Mouse (Mus musculus) limb, embryonic 11.5 days (tissue): ENCODE measurements around the gene Zfp575. TPM values are rescaled to one million over a fixed set of nuclear protein-coding genes. Genes with fewer than 3 reads are reported as not detected.

Experiments
- ATAC-seq: fragments of 200-750 bp; cut with Nextera tagmentation; 2 replicates; pipeline ENCODE4 v1.8.0; 2017; ENCODE audit warnings: low read depth; ENCODE audit not compliant: insufficient number of reproducible peaks, low FRiP score, low TSS enrichment
- DNase-seq: peaks from one replicate; pipeline ENCODE4 v3.0.0-alpha.2; 2015; ENCODE audit warnings: low spot score
- H3K27ac ChIP-seq: fragments of 300-500 bp; sonication (generic); replicated peaks from 2 replicates; pipeline ENCODE4 v1.5.1; 2014; ENCODE audit warnings: low read depth, mild to moderate bottlenecking, low read length
- H3K27me3 ChIP-seq: fragments of 300-500 bp; sonication (generic); 2 replicates; pipeline ENCODE4 v1.6.1; 2014; ENCODE audit warnings: mild to moderate bottlenecking, low read length, mixed read lengths; ENCODE audit not compliant: control insufficient read depth, insufficient read depth
- H3K36me3 ChIP-seq: fragments of 300-500 bp; sonication (generic); 2 replicates; pipeline ENCODE4 v1.6.1; 2014; ENCODE audit warnings: mild to moderate bottlenecking, low read length, moderate library complexity, mixed read lengths; ENCODE audit not compliant: control insufficient read depth, insufficient read depth
- H3K4me1 ChIP-seq: fragments of 300-500 bp; sonication (generic); 2 replicates; pipeline ENCODE4 v1.6.1; 2014; ENCODE audit warnings: low read length, mixed read lengths; ENCODE audit not compliant: control insufficient read depth, insufficient read depth
- H3K4me2 ChIP-seq: fragments of 300-500 bp; sonication (generic); 2 replicates; pipeline ENCODE4 v1.6.1; 2014; ENCODE audit warnings: low read depth, mild to moderate bottlenecking, moderate library complexity; ENCODE audit not compliant: severe bottlenecking
- H3K4me3 ChIP-seq: fragments of 300-500 bp; sonication (generic); 2 replicates; pipeline ENCODE4 v1.5.1; 2014; ENCODE audit warnings: low read depth, low read length
- H3K9ac ChIP-seq: fragments of 300-500 bp; sonication (generic); 2 replicates; pipeline ENCODE4 v1.6.1; 2014; ENCODE audit warnings: mild to moderate bottlenecking, low read length
- H3K9me3 ChIP-seq: fragments of 300-500 bp; sonication (generic); 2 replicates; pipeline ENCODE4 v1.6.1; 2016; ENCODE audit warnings: low read length; ENCODE audit not compliant: control insufficient read depth
- WGBS: fragments of 180-500 bp; shearing (Covaris S2); extraction: QIAGEN DNeasy Blood & Tissue Kit; methylation state at CpG from one replicate; pipeline ENCODE4 v1.1.7; 2014; 5-methylcytosine and 5-hydroxymethylcytosine counted together
- polyA plus RNA-seq: library from polyadenylated mRNA; unstranded; fragments of >200 nt; fragmentation: Nextera tagmentation; extraction: Ambion mirVana; gene quantifications from 2 replicates; pipeline ENCODE4 v1.2.1, GENCODE M21; 2014

Gene Zfp575
- polyA plus RNA-seq, 1 experiment from 2014 or later: 2.3 TPM

DNA sequence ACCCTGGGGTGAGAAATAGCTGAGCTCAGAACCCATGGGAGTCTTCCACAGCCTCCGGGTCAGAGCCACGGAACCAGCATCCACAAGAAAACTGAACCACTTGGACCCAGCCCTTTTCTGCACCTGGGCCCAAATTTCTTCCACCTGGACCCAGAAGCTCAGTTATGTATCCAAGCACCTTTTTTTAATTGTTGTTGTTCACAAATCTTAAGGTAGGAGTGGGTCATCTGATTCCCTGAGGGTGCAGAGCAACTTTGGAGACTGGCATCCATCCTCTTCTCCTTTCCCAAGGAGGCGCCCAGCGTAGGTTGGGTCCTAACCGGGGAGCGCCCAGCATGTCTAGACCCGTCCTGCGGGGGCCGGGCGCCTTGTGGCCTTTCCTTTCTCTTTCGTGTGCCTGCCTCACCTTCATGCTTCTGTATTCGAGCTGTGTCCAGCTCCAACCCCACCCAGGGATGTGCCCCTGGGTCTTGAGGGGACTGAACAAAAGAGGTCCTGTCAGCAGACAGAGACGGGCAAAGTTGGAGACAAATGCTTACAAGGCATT lies 41.3 kb downstream of the Zfp575 start, which contains the start of the genes Pinlyp and Xrcc1:
TSS of gene Pinlyp (minus strand) at position 51 of the 547 bp plus-strand sequence.
TSS of gene Xrcc1 (plus strand) at position 222 of the 547 bp plus-strand sequence.
- ATAC-seq: 0 out of 2 replicates have a peak, but pooled peaks have one; percentile 11
- peak within 1 kb of the TSS; percentile 90 for H3K4me3 ChIP-seq
- H3K9ac ChIP-seq: peak within 1 kb of the TSS; percentile 77
- H3K4me2 ChIP-seq: peak within 1 kb of the TSS; percentile 70
- H3K27ac ChIP-seq: 0 out of 2 replicates have a peak within 1 kb of the TSS, but pooled peaks have one; percentile 9
- peaks cover 9% of the 10 kb centered on the region for H3K4me1 ChIP-seq
- DNase-seq: peak; percentile 26
- H3K9me3 ChIP-seq: no peaks in the 10 kb centered on the region; the same call in 1 of the 2 replicates
- 36% methylated on average over 13 of the region's 13 CpGs for WGBS
- H3K27me3 ChIP-seq: no peaks in the 10 kb centered on the region
- H3K36me3 ChIP-seq: peaks cover 4% of the 10 kb centered on the region

GRCm38 (mm10) chr7:24544506-24544905 lies 42.9 kb downstream of the Zfp575 start:
- 84% methylated on average over 2 of the region's 2 CpGs for WGBS
- Histone ChIP-seq H3K27ac (no peak overlapping the region), H3K4me2 (no peak overlapping the region), H3K36me3 (peaks cover 4% of the 10 kb centered on the region), H3K9me3 (no peaks in the 10 kb centered on the region; the same call in 1 of the 2 replicates), H3K4me1 (peaks cover 9% of the 10 kb centered on the region), H3K9ac (no peak overlapping the region), H3K4me3 (no peak overlapping the region), H3K27me3 (no peaks in the 10 kb centered on the region)
- ATAC-seq (no peak), DNase-seq (no peak)

DNA sequence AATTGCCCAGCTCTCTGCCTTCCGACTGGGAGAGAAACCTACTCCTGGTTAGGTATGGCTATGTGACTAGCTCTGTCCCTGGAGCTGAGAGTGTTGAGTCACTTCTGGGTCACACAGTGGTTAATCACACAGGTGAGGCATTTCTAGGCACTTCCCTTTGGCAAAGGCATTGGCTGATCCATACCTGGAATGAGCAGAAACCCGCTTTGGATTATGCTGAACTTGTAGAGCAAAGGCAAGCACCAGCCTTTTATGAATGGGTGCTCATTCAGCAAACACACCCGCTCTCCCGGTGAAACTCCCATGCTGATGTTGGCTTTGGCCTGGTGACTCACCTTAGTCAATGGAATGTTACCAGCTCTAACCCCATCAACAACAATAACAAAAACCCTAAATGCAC lies 47.8 kb downstream of the Zfp575 start:
- H3K9me3 ChIP-seq: no peaks in the 10 kb centered on the region; the same call in 1 of the 2 replicates
- 94% methylated on average over 4 of the region's 4 CpGs for WGBS
- H3K4me1 ChIP-seq: no peaks in the 10 kb centered on the region
- no peak for DNase-seq
- no peak for ATAC-seq
- H3K4me3 ChIP-seq: no peak overlapping the region
- no peaks in the 10 kb centered on the region for H3K27me3 ChIP-seq
- H3K27ac ChIP-seq: no peak overlapping the region
- H3K36me3 ChIP-seq: no peaks in the 10 kb centered on the region
- H3K9ac ChIP-seq: no peak overlapping the region
- H3K4me2 ChIP-seq: no peak overlapping the region

GRCm38 (mm10) chr7:24538701-24539100 lies 48.7 kb downstream of the Zfp575 start:
- no peak overlapping the region for H3K9ac ChIP-seq

DNA sequence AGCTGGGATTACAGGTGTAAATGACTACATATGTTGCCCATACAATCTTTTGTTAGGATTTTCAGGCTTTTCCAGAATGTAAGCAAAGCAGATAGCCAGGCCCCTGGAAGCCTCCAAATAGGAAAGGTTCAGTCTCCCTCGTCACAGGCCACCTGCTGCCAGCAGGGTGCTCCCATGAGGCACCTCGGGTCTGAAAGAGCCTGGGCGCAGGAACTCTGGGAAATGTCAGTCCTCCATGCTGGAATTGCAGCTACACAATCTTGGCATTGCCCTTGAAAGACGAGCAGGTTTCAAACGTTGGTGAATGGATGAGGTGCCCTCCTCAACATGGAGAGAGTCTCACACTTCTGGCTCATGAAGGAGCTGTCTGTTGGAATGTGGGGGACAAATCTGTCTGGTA lies 49.3 kb downstream of the Zfp575 start:
- DNase-seq: no peak
- peaks cover 4% of the 10 kb centered on the region; the same call in 1 of the 2 replicates for H3K4me1 ChIP-seq
- no peak overlapping the region for H3K4me3 ChIP-seq
- 48% methylated on average over 5 of the region's 5 CpGs for WGBS
- H3K9me3 ChIP-seq: no peaks in the 10 kb centered on the region
- no peak for ATAC-seq
- peaks cover 6% of the 10 kb centered on the region for H3K36me3 ChIP-seq
- H3K4me2 ChIP-seq: no peak overlapping the region
- peaks cover 11% of the 10 kb centered on the region for H3K27me3 ChIP-seq
- H3K9ac ChIP-seq: no peak overlapping the region
- H3K27ac ChIP-seq: no peak overlapping the region

More at GRCm38 (mm10) chr7:24538701-24539100, 48.7 kb downstream of the Zfp575 start:
- Histone ChIP-seq H3K9me3 (no peaks in the 10 kb centered on the region), H3K27ac (no peak overlapping the region), H3K4me3 (no peak overlapping the region), H3K27me3 (peaks cover 6% of the 10 kb centered on the region), H3K36me3 (peaks cover 2% of the 10 kb centered on the region; the same call in 1 of the 2 replicates), H3K4me2 (no peak overlapping the region), H3K4me1 (peaks cover 4% of the 10 kb centered on the region; the same call in 1 of the 2 replicates)
- WGBS: 84% methylated on average over 5 of the region's 5 CpGs
- ATAC-seq (no peak), DNase-seq (no peak)

DNA sequence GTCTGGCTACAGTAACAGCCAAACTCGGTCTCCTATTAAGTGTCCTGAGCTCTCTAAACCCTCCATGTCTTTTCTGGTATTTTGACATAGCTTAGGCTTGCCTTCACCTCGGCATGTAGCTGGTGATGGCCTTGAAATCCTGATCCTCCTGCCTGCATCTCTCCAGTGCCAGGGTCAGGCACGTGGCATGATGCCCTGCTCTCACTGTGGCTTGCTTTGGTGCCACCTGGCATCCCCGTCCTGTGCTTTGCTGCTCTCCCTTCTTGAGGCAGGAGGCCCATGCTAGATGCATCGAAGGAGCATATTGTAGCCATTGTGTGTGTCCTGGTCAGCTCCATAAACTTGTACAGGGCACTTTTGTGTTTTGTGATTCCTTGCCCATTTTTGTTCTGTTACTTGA lies 49.9 kb downstream of the Zfp575 start:
- no peak overlapping the region for H3K9ac ChIP-seq
- H3K27ac ChIP-seq: no peak overlapping the region
- WGBS: 78% methylated on average over 5 of the region's 5 CpGs
- peaks cover 4% of the 10 kb centered on the region; the same call in 1 of the 2 replicates for H3K4me1 ChIP-seq
- DNase-seq: no peak
- H3K4me2 ChIP-seq: no peak overlapping the region
- H3K36me3 ChIP-seq: peaks cover 7% of the 10 kb centered on the region
- no peak overlapping the region for H3K4me3 ChIP-seq
- no peak for ATAC-seq
- no peaks in the 10 kb centered on the region for H3K9me3 ChIP-seq
- H3K27me3 ChIP-seq: peaks cover 13% of the 10 kb centered on the region

DNA sequence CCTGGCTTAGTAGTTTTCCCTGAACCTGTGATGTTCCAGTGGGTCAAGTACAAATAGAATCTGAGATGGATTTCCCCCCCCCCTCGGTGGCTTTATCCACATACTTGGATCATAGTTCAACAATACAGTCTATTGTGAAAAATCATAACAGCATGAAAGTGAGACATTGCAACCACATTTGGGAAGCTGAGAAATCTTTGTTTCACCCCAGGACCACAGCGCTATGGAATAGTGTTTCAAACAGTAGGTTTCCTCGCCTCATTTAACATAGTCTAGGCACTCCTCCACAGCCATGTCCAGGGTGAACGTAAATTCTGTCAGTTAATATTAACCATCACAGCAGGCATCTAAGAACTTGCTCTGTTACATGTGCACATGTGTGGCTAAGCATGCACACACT lies 50.4 kb downstream of the Zfp575 start:
- WGBS: 85% methylated on average over 4 of the region's 4 CpGs
- H3K4me3 ChIP-seq: no peak overlapping the region
- ATAC-seq: no peak
- peaks cover 7% of the 10 kb centered on the region for H3K36me3 ChIP-seq
- H3K4me2 ChIP-seq: no peak overlapping the region
- H3K4me1 ChIP-seq: peaks cover 8% of the 10 kb centered on the region
- H3K27ac ChIP-seq: no peak overlapping the region
- no peak for DNase-seq
- H3K9me3 ChIP-seq: no peaks in the 10 kb centered on the region
- peaks cover 13% of the 10 kb centered on the region for H3K27me3 ChIP-seq
- no peak overlapping the region for H3K9ac ChIP-seq

DNA sequence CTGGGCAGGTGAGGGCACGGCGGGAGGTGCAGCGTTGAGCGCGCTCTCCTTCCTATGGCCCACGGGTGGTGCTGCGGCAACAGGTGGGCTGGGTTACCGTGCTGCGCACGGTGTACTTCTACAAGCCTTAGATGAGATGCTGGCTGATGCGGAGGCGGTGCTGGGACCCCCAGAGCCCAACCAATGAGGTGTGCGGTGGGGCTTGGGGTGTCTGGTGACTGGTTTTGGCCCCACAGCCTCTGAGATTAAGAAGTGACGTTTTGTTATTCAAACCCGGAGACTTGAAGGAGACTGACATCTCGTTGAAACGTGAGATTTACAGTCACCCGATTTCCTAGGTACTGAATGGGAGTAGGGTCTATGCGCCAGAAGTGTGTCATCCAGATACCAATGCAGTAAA lies 53.1 kb downstream of the Zfp575 start:
- Histone ChIP-seq H3K4me3 (peak overlapping the region; percentile 12), H3K27ac (no peak overlapping the region), H3K4me1 (peaks cover 15% of the 10 kb centered on the region), H3K36me3 (peaks cover 7% of the 10 kb centered on the region), H3K27me3 (peaks cover 13% of the 10 kb centered on the region), H3K9me3 (no peaks in the 10 kb centered on the region; the same call in 1 of the 2 replicates), H3K4me2 (peak overlapping the region; percentile 22; the same call in 1 of the 2 replicates), H3K9ac (no peak overlapping the region)
- DNase-seq (no peak), ATAC-seq (no peak)
- 21% methylated on average over 19 of the region's 19 CpGs for WGBS
